Mouse (Mus musculus): Measurements from ENCODE around the gene Tspan9.
A peak's percentile ranks its signal among the peaks of the same experiment; 100 is the strongest.

The Tspan9 gene

DNA sequence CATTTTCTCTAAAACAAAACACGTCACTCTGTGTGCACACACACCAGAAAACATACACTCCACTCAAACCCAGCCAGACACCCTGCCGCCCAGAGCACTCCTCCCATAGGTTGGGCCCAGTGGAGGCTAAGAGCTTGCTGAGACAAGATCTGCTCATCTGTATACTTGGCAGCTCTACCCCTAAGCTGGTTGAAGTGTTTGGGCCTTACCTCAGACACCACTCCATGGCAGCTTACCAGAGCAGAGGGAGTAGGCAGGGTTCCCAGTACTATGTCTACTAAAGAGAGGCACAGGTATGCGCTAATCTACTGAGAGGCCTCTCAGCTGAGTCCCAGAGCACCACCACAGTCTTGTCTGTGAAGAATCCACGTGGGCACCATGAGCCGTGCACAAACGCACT, 10.8 kb downstream of the Tspan9 start:
- DNase-seq, result peak; percentile 94

DNA sequence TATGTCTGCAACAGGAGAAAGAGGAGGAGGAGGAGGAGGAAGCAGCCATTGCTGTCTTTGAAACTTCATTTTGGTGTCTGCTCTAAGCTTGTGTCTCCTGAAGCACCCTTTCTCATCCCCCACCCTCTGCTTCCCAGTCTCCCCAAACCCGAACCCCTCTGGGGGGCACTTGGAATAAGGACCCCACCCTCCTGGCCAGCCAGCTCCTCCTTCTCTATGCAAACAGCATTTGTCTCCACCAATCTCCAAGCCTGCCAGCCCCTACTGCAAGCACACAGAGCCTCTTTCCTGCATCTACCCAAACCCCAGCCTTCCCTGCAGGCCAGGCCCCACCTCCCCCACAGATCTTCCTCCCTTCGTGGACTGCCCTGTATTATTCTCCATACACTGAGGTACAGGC, 12.0 kb downstream of the Tspan9 start:
- DNase-seq, result peak; percentile 90

DNA sequence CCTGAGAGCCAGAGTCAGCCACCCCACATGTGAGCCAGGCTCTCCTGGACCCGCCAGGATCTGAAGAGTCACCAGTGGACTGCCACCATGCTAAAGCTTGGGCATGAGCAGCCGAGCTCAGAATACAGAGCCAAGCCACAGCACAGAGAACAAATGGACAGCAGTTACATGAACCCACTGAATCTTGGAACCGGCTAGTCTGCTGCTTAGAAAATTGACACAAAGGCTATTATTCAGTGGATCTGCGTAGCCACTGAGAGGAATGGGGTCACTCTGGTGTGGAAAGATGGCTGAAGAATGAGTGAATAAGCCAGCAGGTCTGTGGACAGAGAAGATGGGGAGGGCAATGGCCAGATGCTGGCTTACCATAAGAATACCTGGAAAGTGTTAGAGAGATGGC, 12.7 kb downstream of the Tspan9 start:
- no peak for DNase-seq

DNA sequence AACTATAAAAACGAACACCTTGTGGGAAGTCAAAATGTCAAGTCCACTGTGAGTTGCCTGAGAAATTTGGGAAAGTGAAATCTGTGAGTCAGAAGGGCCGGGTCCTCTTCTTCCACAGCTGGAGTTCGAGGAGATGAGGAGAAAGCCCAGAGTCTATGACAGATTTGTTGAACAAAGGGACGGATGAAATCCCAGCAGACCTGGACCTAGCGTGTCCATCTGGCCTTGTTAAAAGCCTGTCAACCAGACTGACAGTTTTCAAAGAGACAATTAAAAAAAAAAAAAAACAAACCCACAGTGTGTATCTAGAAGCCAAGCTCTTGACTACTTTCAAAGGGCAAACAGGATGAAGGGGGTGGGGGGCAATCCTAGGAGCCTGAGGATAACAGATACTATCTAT, 14.0 kb downstream of the Tspan9 start:
- DNase-seq, result no peak

DNA sequence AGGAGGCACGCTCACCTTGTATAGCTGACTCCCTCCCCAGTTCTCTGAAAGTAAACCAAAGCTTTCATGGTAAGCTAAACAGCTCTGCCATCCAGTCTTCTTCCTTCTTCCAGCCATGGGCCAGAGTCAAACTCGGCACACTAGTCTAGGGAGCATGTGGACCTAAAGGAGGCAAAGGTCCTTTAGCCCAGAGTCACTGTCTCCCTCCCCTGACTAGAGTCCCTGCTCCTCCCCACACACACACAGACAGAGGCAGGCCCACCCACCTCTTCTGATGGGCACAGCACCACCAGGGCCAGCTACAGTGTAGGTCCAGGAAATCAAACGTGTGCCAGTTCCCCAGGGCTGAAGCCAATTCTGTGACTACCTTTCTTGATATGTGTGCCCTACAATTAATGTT, 16.1 kb downstream of the Tspan9 start:
- DNase-seq, result no peak

DNA sequence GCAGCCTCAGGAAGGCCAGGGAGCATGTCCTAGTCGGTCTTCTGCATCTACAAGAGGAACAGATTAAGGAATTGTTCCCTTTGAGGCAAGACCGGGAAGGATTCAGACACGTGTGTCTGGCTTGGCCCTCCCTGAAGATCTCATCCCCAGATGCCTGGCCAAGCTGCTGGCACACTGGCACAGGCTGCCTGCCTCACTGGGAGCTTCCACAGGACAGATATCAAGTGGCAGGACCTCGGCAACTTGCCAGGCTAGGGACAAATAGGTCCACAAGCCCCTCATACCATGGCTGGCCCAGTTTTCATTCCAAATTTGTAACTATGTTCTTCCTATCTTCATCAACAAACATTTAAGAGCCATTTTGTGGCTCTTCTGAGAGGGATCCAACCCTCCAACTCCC, 16.5 kb downstream of the Tspan9 start:
- no peak for DNase-seq

DNA sequence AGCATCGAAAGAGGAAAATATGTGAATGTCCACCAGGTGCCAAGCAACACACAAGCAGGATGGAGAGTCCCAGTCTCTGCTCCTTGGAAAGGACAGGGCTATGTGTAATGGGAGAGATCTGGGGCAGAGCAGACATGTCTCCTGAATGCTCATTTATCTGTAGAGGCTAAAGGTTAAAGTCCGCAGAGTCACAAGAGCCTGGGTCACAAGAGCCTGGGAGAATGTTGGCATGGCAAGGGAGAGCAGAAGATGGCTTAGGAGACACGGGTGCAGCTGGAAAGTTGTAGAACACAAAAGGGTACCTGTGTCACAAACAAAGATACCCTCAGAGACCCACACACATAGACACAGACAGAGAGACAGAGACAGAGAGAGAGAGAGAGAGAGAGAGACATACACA, 17.9 kb downstream of the Tspan9 start:
- DNase-seq, result no peak

DNA sequence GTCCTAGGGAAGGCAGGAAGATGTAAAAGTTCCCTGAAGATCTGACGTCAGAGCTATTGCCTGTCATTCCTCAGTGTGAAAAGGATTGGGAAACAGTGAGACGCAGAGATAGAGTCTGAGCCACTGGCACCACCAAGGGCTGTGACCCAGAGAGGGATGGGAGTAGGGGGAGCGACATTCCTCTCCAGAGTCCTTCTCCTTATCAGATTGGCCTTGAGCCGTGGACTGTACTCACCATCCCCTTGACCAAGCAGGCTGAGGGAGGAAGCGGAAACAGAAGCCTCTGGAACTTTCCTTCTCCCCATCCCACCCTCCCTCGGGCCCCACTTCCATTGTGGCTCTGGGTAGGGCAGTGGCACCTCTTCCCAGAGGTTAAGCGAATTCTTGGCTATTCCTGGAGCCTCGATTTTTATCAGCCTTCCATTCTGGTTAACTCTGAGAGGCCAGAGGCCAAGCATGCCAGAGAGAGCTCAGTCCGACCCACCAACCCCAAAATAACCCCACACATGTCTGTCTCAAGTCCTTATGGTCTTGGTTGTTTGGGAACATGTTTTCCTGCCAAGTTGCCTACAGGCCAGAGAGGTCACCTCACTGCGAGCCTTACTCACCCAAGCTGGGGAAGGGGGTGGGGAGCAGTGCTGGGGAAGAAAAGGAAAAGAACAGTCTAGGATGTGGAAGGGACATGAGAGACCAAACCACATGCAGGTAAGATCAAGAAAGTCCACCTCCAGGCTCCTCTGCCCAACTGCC, 19.0 kb downstream of the Tspan9 start:
- DNase-seq, result peak; percentile 99

DNA sequence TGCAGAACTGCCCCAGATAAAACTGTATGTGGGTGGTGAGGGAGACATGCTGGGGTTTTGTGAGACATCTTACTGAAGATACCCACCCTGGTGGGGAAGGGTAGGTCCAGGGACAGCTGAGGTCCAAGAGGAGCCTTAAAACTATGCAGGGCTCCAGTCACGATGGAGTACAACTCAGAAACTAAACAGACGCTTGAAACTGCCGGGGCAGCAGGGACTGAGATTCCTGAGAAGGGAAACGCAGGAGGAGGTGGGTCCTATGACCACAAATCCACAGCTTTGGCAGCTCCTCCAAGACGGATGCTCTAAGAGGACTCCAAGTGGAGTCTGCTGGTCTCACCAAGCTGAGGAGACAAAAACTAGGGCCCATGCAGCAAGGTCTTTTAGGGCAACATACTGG, 21.3 kb downstream of the Tspan9 start:
- DNase-seq, result peak; percentile 93

DNA sequence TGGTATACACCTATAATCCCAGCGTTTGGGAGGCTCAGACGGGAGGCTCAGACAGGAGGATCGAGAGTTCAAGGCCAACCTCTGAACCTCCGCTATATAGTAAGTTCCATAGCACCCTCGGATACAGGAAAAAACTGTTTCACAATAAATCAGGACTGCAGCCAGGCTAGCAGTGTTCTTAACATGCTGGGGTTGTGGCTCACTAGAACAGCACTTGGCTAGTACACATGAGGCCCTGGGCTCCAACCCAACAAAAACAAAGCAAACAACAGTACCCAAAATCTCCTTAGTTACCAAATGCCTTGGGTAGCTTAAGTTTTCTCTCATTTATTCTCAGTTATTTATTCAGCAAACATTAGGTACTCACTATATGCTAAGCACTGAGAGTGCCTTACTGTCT, 21.7 kb downstream of the Tspan9 start:
- DNase-seq, result peak; percentile 98

DNA sequence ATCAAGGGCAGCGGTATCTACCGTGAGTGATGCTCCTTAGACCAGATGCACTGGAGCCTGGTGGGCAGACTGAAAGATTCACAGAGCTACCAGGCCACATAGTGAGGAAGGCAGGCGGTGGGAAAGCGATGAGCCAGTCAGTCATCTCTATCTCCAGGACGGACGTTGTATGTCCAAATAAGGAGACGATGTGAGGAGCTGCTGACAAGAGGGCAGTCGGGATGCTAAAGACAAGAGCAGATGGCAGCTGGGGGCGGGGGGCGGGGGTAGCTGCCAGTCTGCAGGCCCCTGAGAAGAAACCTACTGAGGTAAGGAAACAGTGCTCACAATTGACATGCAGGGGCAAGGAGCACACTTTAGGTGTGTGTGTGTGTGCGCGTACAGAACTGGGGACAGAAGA, 22.6 kb downstream of the Tspan9 start:
- DNase-seq, result peak; percentile 88

DNA sequence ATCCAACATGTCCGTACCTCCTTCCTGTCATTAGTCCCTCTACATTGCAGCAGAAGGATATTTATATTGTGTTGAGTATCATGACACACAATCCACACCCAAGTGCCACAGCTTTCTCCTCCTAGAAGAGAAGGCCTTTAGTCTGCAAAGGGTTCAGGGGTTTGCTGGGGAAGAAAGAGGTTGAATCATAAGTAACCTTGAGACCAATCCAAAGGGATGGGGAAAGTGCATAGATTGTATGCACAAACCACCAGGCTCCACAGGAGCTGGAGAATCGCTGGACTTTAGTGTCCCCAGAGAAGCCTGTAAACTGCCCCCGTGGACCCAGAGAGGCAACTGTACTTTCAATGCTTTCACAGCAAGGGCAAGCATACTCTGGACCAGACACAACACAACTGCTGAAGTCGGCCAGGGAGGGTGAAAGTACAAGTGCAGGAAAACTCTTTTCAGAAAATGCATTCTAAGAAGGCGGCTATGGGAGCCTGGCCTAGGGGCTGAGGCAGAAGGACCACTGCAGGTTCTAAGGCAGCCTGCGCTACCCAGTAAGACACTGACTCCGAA, 24.6 kb downstream of the Tspan9 start:
- DNase-seq, result no peak

DNA sequence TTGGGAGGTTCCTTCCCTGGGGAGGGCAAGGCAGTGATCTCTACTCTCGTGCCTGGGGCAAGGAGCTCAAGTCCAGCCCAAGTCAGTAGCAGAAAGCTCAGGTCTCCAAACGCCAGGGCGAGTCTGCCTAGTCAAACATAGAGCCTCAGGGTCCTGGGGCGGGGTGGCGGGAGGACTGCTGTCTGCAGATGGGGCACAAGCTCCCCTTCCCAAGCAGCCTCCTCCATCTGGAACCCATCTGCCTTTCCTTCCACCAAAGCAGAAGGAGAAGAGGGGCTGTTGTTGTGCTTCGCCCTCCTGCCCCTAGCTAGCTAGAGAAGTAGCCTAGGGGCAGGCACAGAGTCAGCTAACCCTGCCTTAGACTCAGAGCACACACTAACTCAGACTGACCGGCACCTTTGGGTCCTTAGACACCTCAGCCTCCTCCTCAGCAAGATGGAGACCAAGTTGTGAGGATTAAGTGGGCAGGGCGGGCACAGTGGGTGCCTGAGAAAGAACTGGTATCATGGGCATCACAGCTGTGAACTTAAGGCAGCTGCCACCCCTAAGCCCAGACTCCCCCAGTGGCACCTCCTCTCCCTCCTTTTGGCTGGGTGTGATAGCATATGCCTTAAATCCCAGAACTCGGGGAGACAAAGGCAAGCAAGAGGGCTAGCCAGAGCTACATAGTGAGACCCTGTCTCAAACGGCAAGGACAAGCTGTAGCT, 26.4 kb downstream of the Tspan9 start:
- DNase-seq, result no peak

DNA sequence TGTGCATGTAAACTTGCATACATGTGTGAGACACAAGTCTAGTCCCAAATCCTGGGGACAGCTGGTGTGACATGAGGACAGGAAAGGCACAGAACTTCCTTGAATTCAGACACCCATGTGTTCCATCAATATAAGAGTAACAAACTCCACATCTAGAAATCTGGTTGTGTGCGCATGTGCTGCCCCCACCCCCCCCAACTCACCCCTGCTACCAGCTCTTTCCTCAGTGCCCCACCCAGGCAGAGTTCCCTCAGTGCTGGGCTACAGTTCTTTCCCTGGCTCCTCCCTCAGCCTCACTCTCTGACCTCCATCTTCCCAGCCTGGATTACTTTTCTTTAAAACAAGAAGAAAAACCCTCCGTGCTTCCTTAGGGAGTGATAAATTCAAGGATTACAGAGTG, 27.1 kb downstream of the Tspan9 start:
- peak; percentile 91 for DNase-seq

DNA sequence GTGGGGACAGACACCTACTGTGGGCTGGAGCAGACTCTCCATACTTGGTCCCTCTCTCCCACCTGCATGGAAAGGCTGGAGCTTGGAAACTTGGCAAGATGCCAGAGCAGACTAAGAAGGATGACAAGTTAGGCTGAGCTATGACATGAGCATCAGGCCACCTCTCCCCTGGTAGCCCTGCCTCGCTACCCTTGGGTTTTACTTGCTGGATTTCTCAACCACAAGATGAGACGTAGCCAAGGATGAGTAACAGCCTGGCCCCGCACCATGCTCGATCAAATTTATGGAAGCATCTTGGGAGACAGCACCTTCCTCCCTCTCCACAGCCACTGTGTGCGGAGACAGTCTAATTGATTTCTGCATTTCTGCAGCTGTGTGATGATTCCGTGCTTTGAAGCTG, 28.3 kb downstream of the Tspan9 start:
- no peak for DNase-seq

DNA sequence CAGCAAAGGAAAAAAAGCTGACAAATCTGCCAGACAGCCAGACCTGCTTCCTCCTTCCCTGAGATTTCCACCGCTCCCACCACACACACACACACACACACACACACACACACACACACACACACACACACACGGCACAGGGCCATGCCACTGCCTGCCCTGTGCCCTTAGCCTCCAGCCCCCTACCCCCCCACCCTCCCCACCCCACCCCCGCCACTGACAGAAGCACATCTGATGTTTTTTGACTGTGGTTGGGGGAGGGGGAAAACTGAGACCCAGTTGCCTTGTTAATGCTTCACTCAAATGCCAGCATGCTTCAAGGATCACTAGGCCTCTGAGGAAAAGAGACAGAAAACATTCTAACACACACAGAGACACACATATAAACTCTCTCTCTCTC, 30.8 kb downstream of the Tspan9 start:
- no peak for DNase-seq

DNA sequence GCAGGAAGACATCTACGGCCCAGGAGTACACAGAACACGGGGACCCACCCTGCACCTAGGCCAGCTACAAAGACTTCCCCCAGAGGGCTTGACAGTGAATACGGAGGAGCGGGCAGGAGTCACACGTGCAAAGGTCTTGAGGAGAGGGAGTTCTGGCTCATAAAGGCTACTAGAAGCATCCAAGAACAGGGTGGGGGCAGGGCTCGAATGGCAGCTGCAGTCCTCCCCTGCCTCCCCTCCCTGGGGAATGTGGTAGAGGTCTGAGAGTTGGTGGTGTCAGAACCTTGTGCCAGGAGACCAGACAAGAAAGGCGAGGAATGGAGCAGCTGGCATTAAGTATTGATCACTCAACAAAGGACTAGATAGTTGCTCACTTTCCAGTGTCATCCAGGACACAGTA, 31.6 kb downstream of the Tspan9 start:
- no peak for DNase-seq

DNA sequence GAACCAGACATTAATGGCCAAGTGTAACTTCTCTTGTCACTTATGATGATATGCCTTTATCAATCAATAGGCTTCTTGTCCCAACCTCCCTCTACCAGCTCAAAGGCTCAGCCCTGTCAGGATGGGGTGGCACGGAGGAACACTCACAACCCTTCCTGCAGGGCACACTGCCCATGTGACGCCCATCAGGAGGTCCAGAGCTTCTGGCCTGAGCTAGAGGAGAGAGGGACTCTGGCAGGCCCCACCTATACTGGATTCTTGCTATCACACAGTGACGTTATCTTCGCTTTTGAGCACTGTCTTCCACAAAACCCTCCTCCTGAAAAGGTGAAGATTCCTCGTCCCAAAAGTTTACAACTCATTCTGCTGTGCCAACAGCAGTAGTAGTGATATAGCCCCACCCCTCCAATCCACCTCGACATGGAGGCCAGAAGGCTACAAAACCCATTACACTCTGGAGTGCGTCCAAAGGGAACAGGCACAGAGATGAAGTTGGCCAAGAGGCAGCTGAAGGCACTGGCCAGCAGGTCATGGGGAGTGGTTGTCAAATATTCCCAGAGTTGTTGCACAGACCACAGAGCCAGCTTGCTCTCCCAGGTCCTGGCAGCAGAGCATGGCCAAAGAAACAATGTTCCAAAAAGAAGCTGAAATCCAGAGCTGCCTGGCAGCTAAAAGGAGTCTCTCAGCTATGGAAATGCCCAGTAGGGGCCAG, 34.9 kb downstream of the Tspan9 start:
- peak; percentile 96 for DNase-seq

DNA sequence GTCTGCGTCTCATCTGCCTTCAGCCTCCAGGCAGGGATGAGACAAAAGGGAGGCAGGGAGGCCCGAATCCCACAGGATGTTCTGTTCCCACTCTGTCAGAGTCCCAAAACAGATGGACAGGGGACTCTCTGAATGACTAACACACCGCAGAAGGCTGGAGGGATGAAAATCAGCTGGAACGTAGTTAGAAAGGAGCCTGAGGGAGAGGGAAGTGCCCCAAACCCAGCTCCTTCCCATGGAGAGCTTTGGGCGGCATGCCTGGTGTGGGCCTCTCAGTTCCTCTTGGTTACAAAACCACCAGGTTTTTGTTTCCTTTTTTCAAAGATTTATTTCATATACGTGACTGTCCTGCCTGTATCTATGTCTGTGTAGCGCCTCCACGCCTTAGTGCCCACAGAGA, 35.7 kb downstream of the Tspan9 start:
- peak; percentile 94 for DNase-seq

DNA sequence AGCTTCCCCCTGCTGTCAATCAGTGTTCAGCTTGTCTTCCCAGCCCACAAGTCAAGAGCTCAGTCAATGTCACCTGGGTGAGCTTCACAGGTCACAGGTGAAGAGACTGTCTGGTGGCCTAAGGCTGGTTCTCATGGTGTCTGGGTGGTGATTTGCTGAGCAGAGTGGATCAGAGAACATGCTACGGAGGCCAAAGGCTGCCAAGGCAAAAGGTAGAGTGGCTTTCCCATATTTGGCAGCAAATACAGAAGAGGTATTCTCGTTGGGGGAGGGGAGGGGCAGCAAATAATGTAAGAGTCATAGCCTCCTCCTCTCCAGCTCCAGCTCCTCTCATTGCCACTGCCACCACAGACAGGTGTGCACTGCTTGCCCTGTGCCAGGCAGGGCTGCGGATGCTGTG, 37.2 kb downstream of the Tspan9 start:
- DNase-seq, result peak; percentile 89

DNA sequence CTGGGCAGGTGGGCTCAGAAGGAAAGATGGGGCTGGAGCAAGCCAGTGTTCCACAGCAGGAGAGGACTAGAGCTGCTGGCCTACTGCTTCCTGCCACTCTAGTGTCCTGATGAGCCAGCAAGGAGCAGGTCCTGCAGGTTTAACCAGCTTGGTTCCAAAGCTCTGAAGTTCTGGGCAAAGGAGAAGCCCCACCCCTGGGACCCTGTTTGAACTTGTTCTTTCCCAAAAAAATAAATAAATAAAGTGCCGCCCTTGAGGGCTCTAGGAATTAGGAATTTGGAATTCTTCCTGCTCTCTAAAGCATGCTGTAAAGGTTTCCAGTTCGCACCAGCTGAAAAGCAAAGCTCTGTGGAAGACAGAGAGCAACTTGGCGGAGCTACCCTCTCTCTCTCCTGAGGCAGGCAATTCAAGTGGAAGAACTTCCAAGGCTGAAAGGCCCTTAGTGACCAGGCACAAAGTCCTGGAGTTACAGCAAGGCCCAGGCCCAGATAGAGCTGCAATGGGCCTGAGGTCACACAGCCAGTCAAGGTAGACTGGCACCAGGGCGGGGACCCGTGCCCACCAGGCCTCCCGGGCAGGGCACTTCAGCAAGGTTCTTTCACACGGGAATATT, 38.6 kb downstream of the Tspan9 start:
- DNase-seq, result no peak

DNA sequence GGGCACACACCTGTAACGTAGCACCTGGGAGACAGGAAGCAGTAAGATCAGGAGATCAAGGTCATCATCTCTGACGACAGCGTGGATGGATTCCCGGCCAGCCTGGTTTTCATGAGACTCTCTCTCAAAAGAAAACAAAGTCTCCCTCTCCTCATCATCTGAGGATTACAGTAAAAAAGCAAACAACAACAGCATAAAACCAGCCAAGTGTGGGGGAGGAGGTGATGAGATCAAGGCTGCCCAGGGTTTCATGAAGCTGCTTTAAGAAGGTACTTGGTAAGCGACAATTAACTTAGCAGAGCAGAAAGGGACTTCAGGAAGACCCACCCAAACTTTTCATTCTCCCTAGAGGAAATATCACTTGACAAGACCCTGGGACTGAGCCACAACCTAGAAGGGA, 39.5 kb downstream of the Tspan9 start:
- peak; percentile 94 for DNase-seq

DNA sequence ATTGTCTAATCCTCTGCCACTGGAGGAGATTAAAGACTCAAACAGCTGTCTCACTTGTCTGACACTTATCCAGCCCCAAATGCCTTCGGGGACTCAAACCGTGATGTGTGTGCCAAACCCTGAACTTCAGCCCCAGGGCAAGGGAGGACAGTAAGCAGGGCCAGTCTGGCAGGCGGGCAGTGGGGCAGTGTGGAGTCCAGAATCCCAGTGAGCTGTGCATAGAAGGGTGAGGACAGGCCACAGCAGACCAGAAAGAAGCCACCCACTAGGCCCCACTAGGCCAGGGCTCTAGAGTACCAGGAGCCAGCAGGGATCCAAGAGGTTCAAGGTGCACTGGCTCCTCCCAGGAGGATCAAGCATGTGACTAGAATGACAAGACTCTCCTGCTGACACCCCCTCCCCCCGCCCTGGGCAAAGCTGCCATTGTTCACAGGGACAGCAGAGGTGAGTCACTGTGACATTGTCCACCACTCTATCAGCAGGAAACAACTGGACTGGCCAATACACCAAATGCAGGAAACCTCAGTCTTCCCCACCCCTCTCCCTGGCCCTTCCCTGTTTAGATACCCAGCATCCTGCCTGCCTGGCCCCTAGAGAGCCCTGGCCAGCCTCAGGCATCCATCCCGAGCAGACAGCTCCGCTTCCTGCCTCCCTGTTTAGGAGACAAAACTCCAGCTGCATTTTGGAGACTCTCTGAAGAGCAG, 40.9 kb downstream of the Tspan9 start:
- DNase-seq, result peak; percentile 99

Measured in heart, adult 11 months (tissue).